Mouse (Mus musculus) T-helper 1 cell (primary cell): ENCODE data around the gene Kdelc1.

Source experiments
- in situ Hi-C: fragments of 300-600 bp; cut with MboI, MseI; formaldehyde crosslinking; loops from one replicate; pipeline ENCODE4 v1.15.1; 2025; ENCODE audit warnings: high pct_unique_total_duplicates

Kdelc1 gene

DNA sequence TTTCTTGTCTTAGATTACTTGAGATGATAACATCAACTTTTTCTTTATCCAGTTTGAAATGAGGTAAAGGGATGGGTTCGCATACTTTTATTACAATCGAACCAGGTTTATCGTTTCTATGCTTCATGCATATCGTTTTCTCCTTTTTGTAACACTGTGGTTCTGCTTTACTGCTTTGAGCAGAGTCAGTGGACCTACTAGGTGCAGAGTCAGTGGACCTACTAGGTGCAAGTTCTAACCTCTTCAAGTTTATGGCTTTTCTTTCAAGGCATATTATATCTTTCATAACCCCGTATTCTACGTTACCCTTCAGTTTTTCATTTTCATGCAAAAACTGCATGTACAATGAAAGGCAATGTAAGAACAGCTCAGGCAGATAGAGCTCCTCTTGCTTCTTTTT lies 55.2 kb downstream of the Kdelc1 start:
- in situ Hi-C loops, result no loop called here

DNA sequence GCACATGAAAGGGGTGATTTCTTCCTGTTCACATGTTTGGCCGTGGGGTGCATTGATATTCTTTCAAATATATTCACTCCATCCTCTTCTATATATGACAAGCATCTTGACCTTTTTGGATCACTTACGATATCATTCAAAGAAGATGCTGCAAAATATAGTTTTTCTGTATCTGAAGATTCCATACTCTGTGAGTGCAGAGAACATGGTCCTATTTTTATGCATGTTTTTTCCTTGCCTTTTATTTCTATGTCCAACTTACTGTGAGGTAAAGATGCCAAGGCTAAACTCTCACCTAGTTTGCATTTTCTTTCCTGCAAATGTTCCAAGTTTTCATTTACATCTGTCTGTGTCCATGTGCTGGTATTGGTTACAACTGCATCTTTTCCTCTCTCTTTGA lies 56.8 kb downstream of the Kdelc1 start, which contains the start of gene Gm8251:
Gene Gm8251 (minus strand): TSS at position 101 of the 400 bp plus-strand sequence.
- in situ Hi-C loops, result no loop called here

DNA sequence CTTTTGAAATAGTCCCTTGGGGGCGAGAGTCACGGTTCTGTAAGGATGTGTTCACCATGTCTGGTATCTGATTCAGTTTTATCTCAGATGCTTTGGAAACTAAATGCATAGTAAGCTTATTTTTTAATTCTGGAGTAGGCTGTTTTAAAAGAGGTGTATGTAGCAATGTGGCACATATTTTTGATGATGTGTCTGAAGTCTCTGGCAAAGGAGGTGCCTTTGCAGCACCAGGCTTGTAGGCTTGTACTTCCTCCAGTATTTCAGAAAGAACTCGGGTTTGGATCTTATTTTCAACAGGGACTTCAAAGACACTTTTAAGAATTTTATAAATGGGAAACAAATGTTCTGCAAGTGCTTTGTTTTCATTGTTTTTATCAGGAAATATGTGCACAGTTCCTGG lies 60.8 kb downstream of the Kdelc1 start:
- in situ Hi-C loops, result loop anchor here (10.0 kb wide), 1 partner anchor 293 kb away; no protein-coding TSS in a partner anchor
